Mouse (Mus musculus): Measurements from ENCODE around the gene Rps27l. TPM values are rescaled to one million over a fixed set of nuclear protein-coding genes. Genes with fewer than 3 reads are reported as not detected.

Gene Rps27l
- total and polyA plus RNA-seq, 2 experiments = 84.6 to 535 TPM

- WGBS = 25% methylated on average over 6 of the region's 6 CpGs
- no peaks in the 10 kb centered on the region for H3K36me3 ChIP-seq (ENCODE audit: control insufficient read depth, insufficient read depth, low read length)
- no peak overlapping the region for H3K9ac ChIP-seq (ENCODE audit: low read depth, low read length)
- DNase-seq (ENCODE audit: extremely low read depth, low read depth, low spot score) = peak; percentile 50
- no peaks in the 10 kb centered on the region for H3K27me3 ChIP-seq (ENCODE audit: control insufficient read depth, insufficient read depth, low read length)
- H3K79me2 ChIP-seq (ENCODE audit: control insufficient read depth, insufficient read depth, low read length) = no peaks in the 10 kb centered on the region
- no peak overlapping the region for H3K27ac ChIP-seq (replicated peaks; ENCODE audit: insufficient read depth, low read depth, low read length)
- no peak overlapping the region for H3K4me3 ChIP-seq (ENCODE audit: insufficient read depth, low read depth, low read length)
- no peaks in the 10 kb centered on the region for H3K4me1 ChIP-seq (ENCODE audit: control insufficient read depth, insufficient read depth, low read length)
- no peak for TF ChIP-seq POLR2A (IDR thresholded peaks at IDR 0.05; ENCODE audit: extremely low read depth, insufficient read depth, low read length)
- no peak for TF ChIP-seq CTCF (IDR thresholded peaks at IDR 0.05; ENCODE audit: low read depth, low read length)
Measured at GRCm38 (mm10) chr9:66988888-66989414, 43.1 kb downstream of the Rps27l start.

- WGBS = 65% methylated on average over 6 of the region's 6 CpGs
- H3K27me3 ChIP-seq (ENCODE audit: control insufficient read depth, insufficient read depth, low read length) = no peaks in the 10 kb centered on the region
- TF ChIP-seq CTCF (IDR thresholded peaks at IDR 0.05; ENCODE audit: low read depth, low read length) = no peak
- no peak for TF ChIP-seq POLR2A (IDR thresholded peaks at IDR 0.05; ENCODE audit: extremely low read depth, insufficient read depth, low read length)
- no peak overlapping the region for H3K9ac ChIP-seq (ENCODE audit: low read depth, low read length)
- H3K4me3 ChIP-seq (ENCODE audit: insufficient read depth, low read depth, low read length) = no peak overlapping the region
- H3K36me3 ChIP-seq (ENCODE audit: control insufficient read depth, insufficient read depth, low read length) = no peaks in the 10 kb centered on the region
- DNase-seq (ENCODE audit: extremely low read depth, low read depth, low spot score) = no peak
- H3K27ac ChIP-seq (replicated peaks; ENCODE audit: insufficient read depth, low read depth, low read length) = no peak overlapping the region
- H3K4me1 ChIP-seq (ENCODE audit: control insufficient read depth, insufficient read depth, low read length) = no peaks in the 10 kb centered on the region
- no peaks in the 10 kb centered on the region for H3K79me2 ChIP-seq (ENCODE audit: control insufficient read depth, insufficient read depth, low read length)
Measured at GRCm38 (mm10) chr9:66989581-66989980, 43.7 kb downstream of the Rps27l start.

- TF ChIP-seq CTCF (IDR thresholded peaks at IDR 0.05; ENCODE audit: low read depth, low read length) (no peak), POLR2A (IDR thresholded peaks at IDR 0.05; ENCODE audit: extremely low read depth, insufficient read depth, low read length) (no peak)
- no peaks in the 10 kb centered on the region for H3K4me1 ChIP-seq (ENCODE audit: control insufficient read depth, insufficient read depth, low read length)
Measured at GRCm38 (mm10) chr9:66990046-66990445, 44.2 kb downstream of the Rps27l start.

DNA sequence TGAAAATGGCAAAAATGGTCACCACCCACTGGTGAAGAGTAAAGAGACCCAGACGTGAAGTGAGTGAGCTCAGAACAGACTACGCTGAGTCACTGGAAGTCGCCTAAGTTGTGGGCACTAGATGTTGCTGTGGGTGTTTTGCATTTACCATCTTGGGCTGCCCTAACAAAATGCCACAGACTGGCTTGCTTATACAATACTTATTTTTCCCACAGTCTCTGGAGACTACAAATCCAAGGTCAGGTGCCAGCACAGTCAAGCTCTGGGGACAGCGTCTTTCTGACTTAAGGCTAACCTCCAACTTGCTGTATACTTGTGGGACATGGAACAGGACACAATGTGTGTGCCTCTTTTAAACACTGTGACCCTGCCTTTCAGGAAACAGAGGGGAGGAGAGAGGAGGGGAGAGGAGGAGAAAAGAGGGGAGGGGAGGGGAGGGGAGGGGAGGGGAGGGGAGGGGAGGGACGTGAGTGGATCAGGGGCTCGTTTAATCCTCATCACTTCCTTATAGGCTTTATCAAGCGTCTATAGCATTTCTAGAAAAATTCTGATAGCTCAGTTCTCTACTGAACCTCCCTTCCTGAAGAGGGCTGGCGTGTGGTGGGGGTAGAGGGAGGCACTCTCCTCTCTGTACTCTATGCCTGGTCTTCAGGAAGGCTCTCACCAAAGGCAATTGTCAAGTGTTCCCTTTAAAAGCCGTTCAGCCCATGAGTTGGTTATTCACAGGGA lies 45.3 kb downstream of the Rps27l start:
- Histone ChIP-seq H3K27ac (replicated peaks; ENCODE audit: insufficient read depth, low read depth, low read length) (no peak overlapping the region), H3K27me3 (ENCODE audit: control insufficient read depth, insufficient read depth, low read length) (no peaks in the 10 kb centered on the region), H3K9ac (ENCODE audit: low read depth, low read length) (no peak overlapping the region), H3K36me3 (ENCODE audit: control insufficient read depth, insufficient read depth, low read length) (no peaks in the 10 kb centered on the region), H3K4me3 (ENCODE audit: insufficient read depth, low read depth, low read length) (no peak overlapping the region), H3K79me2 (ENCODE audit: control insufficient read depth, insufficient read depth, low read length) (no peaks in the 10 kb centered on the region), H3K4me1 (ENCODE audit: control insufficient read depth, insufficient read depth, low read length) (no peaks in the 10 kb centered on the region)
- DNase-seq (ENCODE audit: extremely low read depth, low read depth, low spot score) = no peak
- TF ChIP-seq POLR2A (IDR thresholded peaks at IDR 0.05; ENCODE audit: extremely low read depth, insufficient read depth, low read length) (no peak), CTCF (IDR thresholded peaks at IDR 0.05; ENCODE audit: low read depth, low read length) (no peak)
- WGBS = 78% methylated on average over 9 of the region's 9 CpGs

More at GRCm38 (mm10) chr9:66990046-66990445, 44.2 kb downstream of the Rps27l start:
- peak; percentile 21 for DNase-seq (ENCODE audit: extremely low read depth, low read depth, low spot score)
- Histone ChIP-seq H3K27me3 (ENCODE audit: control insufficient read depth, insufficient read depth, low read length) (no peaks in the 10 kb centered on the region), H3K79me2 (ENCODE audit: control insufficient read depth, insufficient read depth, low read length) (no peaks in the 10 kb centered on the region), H3K36me3 (ENCODE audit: control insufficient read depth, insufficient read depth, low read length) (no peaks in the 10 kb centered on the region), H3K9ac (ENCODE audit: low read depth, low read length) (no peak overlapping the region), H3K27ac (replicated peaks; ENCODE audit: insufficient read depth, low read depth, low read length) (no peak overlapping the region), H3K4me3 (ENCODE audit: insufficient read depth, low read depth, low read length) (no peak overlapping the region)
- 85% methylated on average over 5 of the region's 5 CpGs for WGBS

DNA sequence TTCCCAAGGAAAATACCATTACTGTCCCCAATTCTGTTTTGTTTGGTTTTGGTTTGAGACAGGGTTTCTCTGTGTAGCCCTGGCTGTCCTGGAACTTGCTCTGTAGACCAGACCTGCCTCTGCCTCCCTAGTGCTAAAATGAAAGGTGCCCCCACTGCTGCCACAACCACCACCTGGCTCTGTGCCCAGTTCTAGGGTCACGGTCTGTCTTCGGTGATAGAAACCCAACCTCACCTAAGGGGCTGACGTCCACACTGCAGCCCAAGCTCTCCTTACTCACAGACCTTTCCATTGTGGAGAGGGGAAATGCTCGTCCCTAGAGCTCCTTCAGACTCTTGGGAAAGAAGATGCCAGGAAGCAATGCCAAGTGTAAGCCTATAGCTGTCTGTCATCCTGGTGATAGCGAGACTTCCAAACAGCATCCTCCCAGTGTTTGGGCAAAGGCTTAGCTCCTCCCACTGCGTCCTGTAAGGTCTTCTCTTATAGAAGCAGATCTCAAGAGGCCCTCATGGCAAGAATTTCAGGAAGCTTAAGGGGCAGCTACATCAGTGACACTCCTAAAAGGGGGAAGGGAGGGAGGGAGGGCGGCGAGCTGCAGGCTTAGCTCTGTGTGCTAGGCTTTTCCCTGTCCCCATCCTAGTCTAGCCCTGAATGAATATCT lies 46.0 kb downstream of the Rps27l start:
- TF ChIP-seq CTCF (IDR thresholded peaks at IDR 0.05; ENCODE audit: low read depth, low read length) (no peak), POLR2A (IDR thresholded peaks at IDR 0.05; ENCODE audit: extremely low read depth, insufficient read depth, low read length) (no peak)
- no peak overlapping the region for H3K4me3 ChIP-seq (ENCODE audit: insufficient read depth, low read depth, low read length)
- no peaks in the 10 kb centered on the region for H3K36me3 ChIP-seq (ENCODE audit: control insufficient read depth, insufficient read depth, low read length)
- DNase-seq (ENCODE audit: extremely low read depth, low read depth, low spot score) = no peak
- no peaks in the 10 kb centered on the region for H3K79me2 ChIP-seq (ENCODE audit: control insufficient read depth, insufficient read depth, low read length)
- 80% methylated on average over 8 of the region's 8 CpGs for WGBS
- no peaks in the 10 kb centered on the region for H3K27me3 ChIP-seq (ENCODE audit: control insufficient read depth, insufficient read depth, low read length)
- H3K27ac ChIP-seq (replicated peaks; ENCODE audit: insufficient read depth, low read depth, low read length) = no peak overlapping the region
- H3K9ac ChIP-seq (ENCODE audit: low read depth, low read length) = no peak overlapping the region
- no peaks in the 10 kb centered on the region for H3K4me1 ChIP-seq (ENCODE audit: control insufficient read depth, insufficient read depth, low read length)

Other genes starting within 250 kb of the Rps27l start
- gene Car12, start 232.4 kb upstream of the Rps27l start, total RNA-seq (2014; rRNA removed) = 0.34 TPM in 1 of 2 replicates, not detected in the other
- 0.24 TPM in 1 of 2 replicates, not detected in the other for gene Car12, start 232.4 kb upstream of the Rps27l start, polyA plus RNA-seq (2012; rRNA removed)
- gene Aph1b, start 150.6 kb upstream of the Rps27l start, total RNA-seq (2014; rRNA removed) = 2.9 and 5.0 TPM in 2 replicates
- 1.0 and 1.2 TPM in 2 replicates for gene Aph1b, start 150.6 kb upstream of the Rps27l start, polyA plus RNA-seq (2012; rRNA removed)
- 0.37 and 1.2 TPM in 2 replicates for gene Gm10647, start 149.0 kb upstream of the Rps27l start, total RNA-seq (2014; rRNA removed)
- 0.06 and 0.10 TPM in 2 replicates for gene Gm10647, start 149.0 kb upstream of the Rps27l start, polyA plus RNA-seq (2012; rRNA removed)
- gene Aph1c, start 111.4 kb upstream of the Rps27l start, total RNA-seq (2014; rRNA removed) = 0.65 and 1.5 TPM in 2 replicates
- gene Aph1c, start 111.4 kb upstream of the Rps27l start, polyA plus RNA-seq (2012; rRNA removed) = 0.43 and 0.97 TPM in 2 replicates
- gene Rab8b, start 26.4 kb upstream of the Rps27l start, total RNA-seq (2014; rRNA removed) = 4.1 and 4.3 TPM in 2 replicates
- gene Rab8b, start 26.4 kb upstream of the Rps27l start, polyA plus RNA-seq (2012; rRNA removed) = 0.85 and 1.4 TPM in 2 replicates
- 37.0 and 41.4 TPM in 2 replicates for gene Lactb, start 29.4 kb downstream of the Rps27l start, total RNA-seq (2014; rRNA removed)
- 24.4 and 33.6 TPM in 2 replicates for gene Lactb, start 29.4 kb downstream of the Rps27l start, polyA plus RNA-seq (2012; rRNA removed)
- 26.0 and 35.0 TPM in 2 replicates for gene Tpm1, start 103.3 kb downstream of the Rps27l start, total RNA-seq (2014; rRNA removed)
- gene Tpm1, start 103.3 kb downstream of the Rps27l start, polyA plus RNA-seq (2012; rRNA removed) = 16.1 and 17.6 TPM in 2 replicates

Data from liver, adult 2 months (tissue).